Mouse (Mus musculus) NIH3T3 (cell line): ENCODE results near the gene Gm20521.

Experiments used
- DNase-seq: peaks from one replicate; pipeline ENCODE4 v3.0.0-alpha.2; 2012; ENCODE audit warnings: low read depth

Gm20521 gene

GRCm38 (mm10) chr14:54893651-54894181, 10.5 kb downstream of the Gm20521 start:
- DNase-seq, result peak; percentile 97

GRCm38 (mm10) chr14:54894296-54895151, 11.3 kb downstream of the Gm20521 start:
- DNase-seq, result peak; percentile 63

GRCm38 (mm10) chr14:54897445-54897844, 14.2 kb downstream of the Gm20521 start:
- DNase-seq, result no peak

- DNase-seq, result peak; percentile 88
Measured at GRCm38 (mm10) chr14:54900383-54900782, 17.1 kb downstream of the Gm20521 start.

- DNase-seq, result peak; percentile 26
Measured at GRCm38 (mm10) chr14:54903641-54904040, 20.4 kb downstream of the Gm20521 start.

GRCm38 (mm10) chr14:54908682-54909081, 25.4 kb downstream of the Gm20521 start:
- DNase-seq, result no peak

- DNase-seq, result no peak
Measured at GRCm38 (mm10) chr14:54912109-54912850, 29.0 kb downstream of the Gm20521 start.

- DNase-seq, result peak; percentile 66
Measured at GRCm38 (mm10) chr14:54912886-54913285, 29.6 kb downstream of the Gm20521 start, which contains the start of gene Slc22a17. TSS of gene Slc22a17 (minus strand) at chr14:54913132.

GRCm38 (mm10) chr14:54913343-54913742, 30.1 kb downstream of the Gm20521 start:
- no peak for DNase-seq

- no peak for DNase-seq
Measured at GRCm38 (mm10) chr14:54920076-54920685, 36.9 kb downstream of the Gm20521 start.

GRCm38 (mm10) chr14:54924641-54925348, 41.6 kb downstream of the Gm20521 start:
- DNase-seq, result peak; percentile 59

GRCm38 (mm10) chr14:54925349-54926342, 42.4 kb downstream of the Gm20521 start, which contains the start of gene Efs:
TSS of gene Efs (minus strand) at chr14:54926126.
- DNase-seq, result no peak

GRCm38 (mm10) chr14:54926401-54927158, 43.3 kb downstream of the Gm20521 start:
- no peak for DNase-seq

GRCm38 (mm10) chr14:54927296-54927695, 44.1 kb downstream of the Gm20521 start:
- DNase-seq, result no peak

GRCm38 (mm10) chr14:54929801-54930200, 46.6 kb downstream of the Gm20521 start:
- DNase-seq, result peak; percentile 11

GRCm38 (mm10) chr14:54930431-54930830, 47.2 kb downstream of the Gm20521 start:
- no peak for DNase-seq

GRCm38 (mm10) chr14:54932645-54933150, 49.5 kb downstream of the Gm20521 start, which contains the start of gene Il25:
TSS of gene Il25 (plus strand) at chr14:54932695.
- no peak for DNase-seq

GRCm38 (mm10) chr14:54935904-54936830, 52.9 kb downstream of the Gm20521 start, which contains the start of gene Cmtm5:
TSS of gene Cmtm5 (plus strand) at chr14:54936261.
- no peak for DNase-seq
